Mouse (Mus musculus) MEL (cell line): ENCODE data around the gene Hist1h1b.
"Not testable (repeated sequence)": the region's sequence is repeated elsewhere in the genome, so short reads cannot be mapped to it uniquely, and the experiment has no call there.

Experiments used
- CHD2 ChIP-seq: IDR thresholded peaks from 2 replicates; pipeline ENCODE4 v1.6.1; 2011; ENCODE audit warnings: low read length, improper control_type of control experiment
- CTCF ChIP-seq, 3 experiments: IDR thresholded peaks in 2 of 3; conservative IDR thresholded peaks in 1 of 3; 2 replicates each; pipeline ENCODE4 v1.5.1; 2011 to 2012; ENCODE audit warnings: low read length in 3 of 3, low read depth in 2 of 3, mild to moderate bottlenecking in 2 of 3, improper control_type of control experiment in 1 of 3, inconsistent platforms in 1 of 3, mixed read lengths in 1 of 3, moderate library complexity in 1 of 3; ENCODE audit not compliant: control insufficient read depth in 1 of 3, insufficient read depth in 1 of 3, poor library complexity in 1 of 3, severe bottlenecking in 1 of 3
- EP300 ChIP-seq, 2 experiments: IDR thresholded peaks; 2 replicates each; pipeline ENCODE4 v1.6.1; 2011; ENCODE audit warnings: improper control_type of control experiment in 2 of 2, low read length in 2 of 2, low read depth in 1 of 2, mild to moderate bottlenecking in 1 of 2
- HCFC1 ChIP-seq: IDR thresholded peaks from 2 replicates; pipeline ENCODE4 v1.6.1; 2012; ENCODE audit warnings: low read depth, mild to moderate bottlenecking, inconsistent platforms, low read length, improper control_type of control experiment, moderate library complexity
- JUND ChIP-seq: IDR thresholded peaks from 2 replicates; pipeline ENCODE4 v1.6.1; 2011; ENCODE audit warnings: low read depth, mild to moderate bottlenecking, improper control_type of control experiment, low read length
- MXI1 ChIP-seq: IDR thresholded peaks from 2 replicates; pipeline ENCODE4 v1.6.1; 2011; ENCODE audit warnings: mild to moderate bottlenecking, low read depth, low read length, improper control_type of control experiment
- POLR2A ChIP-seq, 2 experiments: IDR thresholded peaks; 2 replicates each; pipeline ENCODE4 v1.6.1; 2011 to 2012; ENCODE audit warnings: low read length in 2 of 2, mild to moderate bottlenecking in 2 of 2, control low read depth in 1 of 2, improper control_type of control experiment in 1 of 2, low read depth in 1 of 2, moderate library complexity in 1 of 2; ENCODE audit not compliant: control insufficient read depth in 1 of 2, insufficient read depth in 1 of 2, poor library complexity in 1 of 2
- TCF12 ChIP-seq: IDR thresholded peaks from 2 replicates; pipeline ENCODE4 v1.6.1; 2014; ENCODE audit warnings: low read depth, mild to moderate bottlenecking, inconsistent platforms, low read length, improper control_type of control experiment, moderate library complexity
- USF1 ChIP-seq: IDR thresholded peaks from 2 replicates; pipeline ENCODE4 v1.6.1; 2014; ENCODE audit warnings: low read depth, mild to moderate bottlenecking, inconsistent platforms, low read length, improper control_type of control experiment, moderate library complexity

- not testable (repeated sequence) for TF ChIP-seq CHD2; EP300 (IDR thresholded peaks at IDR 0.05; ENCODE audit: low read depth in 1 of 2, low read length in 2 of 2); USF1; CTCF (IDR thresholded peaks at IDR 0.05 in 2 of 3, conservative IDR thresholded peaks at IDR 0.05 in 1 of 3; ENCODE audit: control insufficient read depth in 1 of 3, insufficient read depth in 1 of 3, low read depth in 2 of 3, low read length in 3 of 3, poor library complexity in 1 of 3, severe bottlenecking in 1 of 3); JUND; TCF12; POLR2A (IDR thresholded peaks at IDR 0.05; ENCODE audit: control insufficient read depth in 1 of 2, insufficient read depth in 1 of 2, low read depth in 1 of 2, low read length in 2 of 2, poor library complexity in 1 of 2); HCFC1; MXI1
Measured at GRCm38 (mm10) chr13:21811074-21811473, 30.6 kb upstream of the Hist1h1b start.
